Mouse (Mus musculus) hindbrain, embryonic 10.5 days (tissue): ENCODE data around the gene Dnah10. TPM values are rescaled to one million over a fixed set of nuclear protein-coding genes. Genes with fewer than 3 reads are reported as not detected.

ENCODE experiments used
- DNase-seq: peaks from one replicate; pipeline ENCODE4 v3.0.0-alpha.2; 2017; ENCODE audit warnings: low spot score
- H3K27ac ChIP-seq: fragments of 300-500 bp; sonication (generic); 2 replicates; pipeline ENCODE4 v1.5.1; 2016; ENCODE audit warnings: mild to moderate bottlenecking, moderate library complexity
- H3K27me3 ChIP-seq: fragments of 300-500 bp; sonication (generic); 2 replicates; pipeline ENCODE4 v1.6.1; 2016; ENCODE audit warnings: mild to moderate bottlenecking; ENCODE audit not compliant: poor library complexity, insufficient read depth, severe bottlenecking
- H3K36me3 ChIP-seq: fragments of 300-500 bp; sonication (generic); 2 replicates; pipeline ENCODE4 v1.6.1; 2016; ENCODE audit warnings: mild to moderate bottlenecking, moderate library complexity
- H3K4me1 ChIP-seq: fragments of 300-500 bp; sonication (generic); replicated peaks from 2 replicates; pipeline ENCODE4 v1.6.1; 2016; ENCODE audit warnings: mild to moderate bottlenecking
- H3K4me3 ChIP-seq: fragments of 300-500 bp; sonication (generic); 2 replicates; pipeline ENCODE4 v1.5.1; 2016; ENCODE audit warnings: mild to moderate bottlenecking, moderate library complexity
- H3K9me3 ChIP-seq: fragments of 300-500 bp; sonication (generic); 2 replicates; pipeline ENCODE4 v1.6.1; 2016; ENCODE audit warnings: mild to moderate bottlenecking, moderate library complexity
- WGBS: fragments of 180-500 bp; shearing (Covaris S2); methylation state at CpG from one replicate; pipeline ENCODE4 v1.1.7; 2016; 5-methylcytosine and 5-hydroxymethylcytosine counted together
- polyA plus RNA-seq: library from polyadenylated mRNA; unstranded; fragments of >200 nt; fragmentation: Nextera tagmentation; extraction: Ambion mirVana; gene quantifications from 2 replicates; pipeline ENCODE4 v1.2.1, GENCODE M21; 2016

Gene Dnah10
- polyA plus RNA-seq, 1 experiment from 2014 or later, result 0.31 TPM

DNA sequence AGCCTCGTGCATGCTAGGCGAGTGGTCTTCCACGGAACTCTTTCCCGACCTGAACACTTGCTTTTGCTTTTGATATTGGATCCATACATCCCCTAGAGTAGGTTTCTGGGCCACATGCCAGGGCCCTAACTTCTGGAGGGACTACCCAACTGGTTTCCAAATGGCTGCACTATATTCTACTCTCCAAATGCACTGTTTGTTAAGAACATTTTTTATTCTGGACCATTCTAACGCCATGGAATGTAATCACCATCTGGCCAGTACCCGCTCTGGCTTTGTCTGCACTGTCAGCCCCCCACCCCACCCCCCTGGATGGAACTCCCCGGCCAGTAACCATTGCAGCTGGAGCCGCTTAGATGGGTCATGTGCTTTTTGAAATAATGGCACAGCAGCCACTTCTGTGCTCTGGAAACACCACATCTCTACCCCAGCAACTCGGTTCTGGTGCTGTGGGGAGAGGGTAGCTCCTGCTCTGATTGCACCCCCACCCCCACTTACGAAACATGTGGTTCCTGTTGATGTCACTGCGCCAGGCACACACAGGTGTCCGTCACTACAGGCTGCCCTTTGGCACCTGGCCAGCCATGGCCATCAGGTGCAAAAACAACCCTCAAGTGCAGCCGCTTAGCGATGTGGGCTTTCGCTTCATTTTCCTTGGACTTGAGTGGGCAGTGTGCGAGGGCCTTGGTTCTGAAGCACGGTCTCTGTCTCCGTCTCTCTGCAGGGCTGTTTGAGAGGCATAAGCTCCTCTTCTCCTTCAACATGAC, 97.4 kb downstream of the Dnah10 start:
- Histone ChIP-seq H3K9me3 (peaks cover 12% of the 10 kb centered on the region), H3K4me1 (0 out of 2 replicates have a peak, but pooled peaks cover 4% of the 10 kb centered on the region), H3K36me3 (no peaks in the 10 kb centered on the region), H3K4me3 (no peak overlapping the region), H3K27ac (no peak overlapping the region), H3K27me3 (no peaks in the 10 kb centered on the region)
- no peak for DNase-seq
- WGBS, result 89% methylated on average over 18 of the region's 18 CpGs

DNA sequence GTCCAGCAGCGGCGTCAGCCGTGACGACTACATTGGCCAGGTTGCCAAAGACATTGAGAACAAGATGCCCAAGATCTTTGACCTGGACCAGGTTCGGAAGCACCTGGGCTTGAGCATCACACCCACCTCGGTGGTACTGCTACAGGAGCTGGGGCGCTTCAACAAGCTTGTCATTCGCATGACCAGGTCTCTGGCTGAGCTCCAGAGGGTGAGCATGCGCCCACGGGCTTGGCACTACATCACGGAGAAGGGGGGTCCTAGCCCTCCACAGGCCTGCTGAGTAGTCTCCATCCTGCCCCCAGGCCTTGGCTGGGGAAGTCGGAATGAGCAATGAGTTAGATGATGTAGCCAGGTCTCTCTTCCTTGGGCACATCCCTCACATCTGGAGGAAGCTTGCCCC, 105.4 kb downstream of the Dnah10 start:
- WGBS, result 90% methylated on average over 12 of the region's 12 CpGs
- Histone ChIP-seq H3K27me3 (no peaks in the 10 kb centered on the region), H3K36me3 (peaks cover 19% of the 10 kb centered on the region), H3K4me3 (no peak overlapping the region), H3K4me1 (no peaks in the 10 kb centered on the region), H3K27ac (no peak overlapping the region), H3K9me3 (no peaks in the 10 kb centered on the region)
- DNase-seq, result no peak

DNA sequence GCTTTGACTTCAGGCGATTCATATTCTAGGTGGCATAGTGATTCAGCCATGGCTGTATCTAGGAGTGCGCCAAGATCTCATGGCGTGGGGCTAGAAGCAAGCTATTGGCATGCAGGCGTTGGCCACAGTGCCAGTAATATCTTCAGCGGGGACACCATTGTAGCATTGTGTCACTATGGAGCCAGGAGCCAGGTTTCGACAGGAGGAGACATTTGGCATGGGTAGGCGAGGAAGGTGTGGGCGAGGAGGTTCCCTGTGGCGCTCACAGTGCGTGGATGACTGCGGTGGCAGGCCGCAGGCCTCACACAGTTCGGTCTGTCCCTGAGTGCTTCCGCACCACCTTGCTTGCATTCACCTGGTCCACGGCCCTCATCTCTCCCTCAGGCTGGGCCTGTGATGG, 110.3 kb downstream of the Dnah10 start:
- H3K36me3 ChIP-seq, result peaks cover 51% of the 10 kb centered on the region
- no peak for DNase-seq
- WGBS, result 96% methylated on average over 15 of the region's 15 CpGs
- H3K27me3 ChIP-seq, result no peaks in the 10 kb centered on the region
- no peak overlapping the region for H3K27ac ChIP-seq
- H3K9me3 ChIP-seq, result no peaks in the 10 kb centered on the region
- no peaks in the 10 kb centered on the region for H3K4me1 ChIP-seq
- H3K4me3 ChIP-seq, result no peak overlapping the region

DNA sequence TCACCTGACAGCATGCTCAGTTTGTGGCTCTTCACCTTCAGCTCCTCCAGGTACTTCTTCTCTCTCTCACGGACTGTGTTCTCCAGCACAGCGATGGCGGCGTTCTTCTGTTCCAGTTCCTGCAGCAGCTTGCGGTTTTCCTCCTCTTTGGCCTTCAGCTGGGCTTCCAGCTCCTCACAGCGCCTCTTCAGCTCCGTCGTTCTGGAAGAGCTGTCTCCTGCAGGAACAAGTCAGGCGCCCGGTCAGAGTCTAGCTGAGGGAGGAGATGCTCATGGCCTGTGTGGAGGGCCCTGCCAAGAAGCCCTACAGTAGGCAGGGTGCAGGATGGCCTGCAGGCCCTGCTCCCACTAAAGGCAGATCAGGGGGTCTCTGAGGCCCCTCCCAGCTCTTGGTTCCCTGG, 111.2 kb downstream of the Dnah10 start:
- Histone ChIP-seq H3K4me1 (no peaks in the 10 kb centered on the region), H3K9me3 (no peaks in the 10 kb centered on the region), H3K4me3 (no peak overlapping the region), H3K36me3 (peaks cover 51% of the 10 kb centered on the region), H3K27ac (no peak overlapping the region), H3K27me3 (no peaks in the 10 kb centered on the region)
- DNase-seq, result no peak
- WGBS, result 88% methylated on average over 10 of the region's 10 CpGs

DNA sequence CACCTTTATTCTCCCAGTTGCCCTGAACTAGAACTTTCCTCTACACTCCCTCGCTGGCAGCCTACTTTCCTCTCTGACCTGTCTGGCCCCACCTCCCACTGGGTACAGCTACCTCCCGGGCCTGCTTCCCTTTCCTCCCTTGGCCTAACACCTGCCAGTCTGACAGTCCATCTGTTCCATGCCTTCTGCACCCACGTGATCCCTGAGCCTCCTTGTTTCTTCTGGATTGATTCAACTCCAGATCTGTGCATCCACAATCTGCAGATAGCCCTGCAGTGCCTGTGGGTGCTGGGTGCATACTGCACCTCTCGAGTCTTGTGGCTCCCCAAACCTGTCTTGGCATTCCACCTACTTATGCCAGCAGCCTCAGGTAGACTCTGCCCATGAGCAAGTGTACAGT, 111.7 kb downstream of the Dnah10 start:
- H3K27ac ChIP-seq, result no peak overlapping the region
- 79% methylated on average over 4 of the region's 4 CpGs for WGBS
- no peaks in the 10 kb centered on the region for H3K4me1 ChIP-seq
- DNase-seq, result no peak
- no peaks in the 10 kb centered on the region for H3K9me3 ChIP-seq
- H3K36me3 ChIP-seq, result peaks cover 51% of the 10 kb centered on the region
- H3K27me3 ChIP-seq, result no peaks in the 10 kb centered on the region
- H3K4me3 ChIP-seq, result no peak overlapping the region

DNA sequence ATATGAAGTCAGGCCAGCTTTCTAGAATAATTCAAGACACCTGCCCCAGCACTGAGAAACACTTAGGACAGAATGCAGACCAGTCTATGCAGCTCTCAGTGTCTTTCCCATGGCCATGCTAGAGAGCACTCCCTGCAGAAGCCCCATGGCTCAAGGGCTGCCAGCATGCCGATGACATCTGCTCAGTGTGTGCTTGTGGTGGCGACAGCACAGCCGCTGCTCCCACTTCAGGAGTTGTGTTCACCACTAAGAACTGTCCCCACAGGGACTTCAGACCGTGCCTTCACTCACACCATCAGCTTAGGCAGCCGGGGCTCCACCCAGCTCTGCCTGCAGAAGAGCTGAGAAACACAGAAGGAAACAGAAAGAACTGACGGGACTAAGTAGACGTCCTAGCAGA, 115.3 kb downstream of the Dnah10 start:
- H3K27ac ChIP-seq, result no peak overlapping the region
- WGBS, result 76% methylated on average over 7 of the region's 7 CpGs
- H3K36me3 ChIP-seq, result peaks cover 34% of the 10 kb centered on the region
- H3K27me3 ChIP-seq, result no peaks in the 10 kb centered on the region
- no peaks in the 10 kb centered on the region for H3K9me3 ChIP-seq
- no peak overlapping the region for H3K4me3 ChIP-seq
- no peak for DNase-seq
- H3K4me1 ChIP-seq, result peaks cover 6% of the 10 kb centered on the region; the same call in 1 of the 2 replicates

DNA sequence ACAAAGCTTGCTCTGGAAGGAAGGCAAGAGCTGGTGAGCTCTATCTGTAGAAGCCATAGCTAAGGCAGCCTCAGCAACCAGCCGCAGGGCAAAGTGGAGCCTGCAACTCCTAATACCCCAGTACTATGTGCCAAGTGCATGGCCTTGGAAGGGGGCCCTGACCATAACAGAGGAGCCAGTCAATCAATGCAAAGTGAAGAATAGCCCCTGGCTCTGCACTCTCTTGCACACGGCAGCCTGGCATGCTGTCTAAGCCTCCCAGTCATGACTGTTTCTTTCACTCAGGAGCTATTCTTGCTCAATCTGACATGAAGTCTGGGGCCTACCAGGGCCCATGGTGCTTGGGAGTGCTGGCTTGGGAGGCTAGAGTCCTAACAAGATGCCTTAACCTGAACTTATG, 115.8 kb downstream of the Dnah10 start:
- H3K4me1 ChIP-seq, result peaks cover 6% of the 10 kb centered on the region; the same call in 1 of the 2 replicates
- H3K4me3 ChIP-seq, result no peak overlapping the region
- H3K36me3 ChIP-seq, result peaks cover 29% of the 10 kb centered on the region
- no peak for DNase-seq
- WGBS, result 78% methylated on average over 2 of the region's 2 CpGs
- no peaks in the 10 kb centered on the region for H3K27me3 ChIP-seq
- no peak overlapping the region for H3K27ac ChIP-seq
- H3K9me3 ChIP-seq, result no peaks in the 10 kb centered on the region

DNA sequence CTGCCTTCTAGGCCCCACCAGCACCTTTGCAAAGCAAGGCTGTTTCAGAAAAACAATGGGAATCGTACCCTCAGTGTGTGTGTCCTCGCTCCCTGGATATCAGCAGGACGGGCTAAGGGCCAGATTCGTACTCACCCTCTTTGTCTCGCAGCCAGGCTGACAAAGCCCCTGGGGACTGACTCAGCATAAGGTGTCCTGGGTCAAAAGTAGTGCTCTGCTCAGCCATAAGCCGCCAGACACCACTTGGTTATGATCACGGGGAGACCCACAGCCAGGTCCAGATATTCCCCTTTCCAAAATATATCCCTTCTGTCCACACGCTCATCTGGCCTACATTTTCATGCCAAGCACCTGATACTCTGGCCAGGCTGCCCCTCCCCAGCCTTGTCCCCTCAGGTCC, 118.5 kb downstream of the Dnah10 start:
- H3K27ac ChIP-seq, result peak overlapping the region; percentile 53
- DNase-seq, result no peak

DNA sequence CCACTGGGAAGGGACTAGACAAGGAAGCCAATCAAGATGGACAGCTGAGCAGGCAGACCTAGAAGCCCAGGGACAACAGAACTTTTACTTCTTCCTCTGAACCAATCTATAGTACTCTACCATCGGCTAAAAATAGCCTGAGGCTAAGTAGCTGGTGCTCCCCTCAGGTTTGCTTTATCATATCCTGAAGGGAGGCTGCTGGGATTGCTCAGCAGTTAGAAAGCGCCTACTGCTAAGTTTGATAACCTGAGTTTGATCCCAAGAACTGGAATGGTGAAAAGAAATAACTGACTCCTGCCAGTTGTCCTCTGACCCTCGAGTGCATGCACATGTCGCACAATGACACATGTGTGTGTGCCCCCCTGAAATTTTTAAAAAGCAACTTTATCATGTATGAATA, 120.0 kb downstream of the Dnah10 start:
- 73% methylated on average over 4 of the region's 4 CpGs for WGBS
- Histone ChIP-seq H3K4me3 (no peak overlapping the region), H3K4me1 (peaks cover 8% of the 10 kb centered on the region; the same call in 1 of the 2 replicates), H3K27ac (no peak overlapping the region), H3K36me3 (no peaks in the 10 kb centered on the region), H3K9me3 (no peaks in the 10 kb centered on the region), H3K27me3 (no peaks in the 10 kb centered on the region)
- DNase-seq, result no peak

More for the DNA sequence above, 118.5 kb downstream of the Dnah10 start:
- 72% methylated on average over 8 of the region's 8 CpGs for WGBS
- H3K27me3 ChIP-seq, result no peaks in the 10 kb centered on the region
- no peak overlapping the region for H3K4me3 ChIP-seq
- no peaks in the 10 kb centered on the region for H3K9me3 ChIP-seq
- peaks cover 8% of the 10 kb centered on the region; the same call in 1 of the 2 replicates for H3K4me1 ChIP-seq
- H3K36me3 ChIP-seq, result peaks cover 8% of the 10 kb centered on the region

DNA sequence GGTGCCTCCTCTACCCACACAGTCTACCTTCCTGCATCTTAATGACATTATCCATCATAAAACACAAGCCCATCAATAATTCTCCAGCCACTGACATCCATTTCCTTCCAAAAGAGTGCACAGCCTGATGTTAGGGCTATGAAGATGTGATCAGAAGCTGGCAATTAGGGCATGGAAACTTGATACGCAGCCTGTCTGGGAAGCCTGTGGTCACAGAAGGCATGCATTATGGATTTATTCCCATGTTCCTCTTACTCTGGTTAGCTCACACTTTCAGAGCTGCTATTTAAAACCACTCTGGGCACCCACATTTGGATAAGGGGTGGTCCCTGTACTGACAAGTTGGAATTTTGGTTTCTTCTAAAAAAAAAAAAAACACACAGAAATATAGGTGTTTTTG, 122.1 kb downstream of the Dnah10 start:
- Histone ChIP-seq H3K27ac (no peak overlapping the region), H3K4me1 (peaks cover 11% of the 10 kb centered on the region), H3K4me3 (no peak overlapping the region), H3K36me3 (no peaks in the 10 kb centered on the region), H3K27me3 (no peaks in the 10 kb centered on the region), H3K9me3 (no peaks in the 10 kb centered on the region)
- DNase-seq, result no peak
- WGBS, result 83% methylated on average over 1 of the region's 1 CpGs

DNA sequence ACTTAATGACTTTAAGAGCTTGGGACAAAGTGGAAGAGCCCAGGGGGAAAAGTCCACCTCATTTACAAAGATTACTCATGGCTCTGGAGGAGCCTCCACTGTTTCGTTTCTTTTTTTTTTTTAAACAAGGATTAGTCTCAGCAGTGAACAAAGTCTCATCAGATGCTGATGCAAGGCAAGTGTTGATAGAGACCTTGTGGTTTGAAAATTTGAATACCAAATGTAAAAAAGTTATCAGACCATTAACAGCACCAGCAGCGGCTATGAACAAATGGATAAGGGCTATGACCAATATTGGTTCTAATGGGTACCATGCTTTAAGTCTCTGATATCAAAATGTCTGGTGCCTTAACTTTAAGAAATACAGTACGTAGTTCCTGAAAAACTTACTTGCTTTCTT, 124.1 kb downstream of the Dnah10 start:
- no peak for DNase-seq
- H3K27me3 ChIP-seq, result no peaks in the 10 kb centered on the region
- 83% methylated on average over 3 of the region's 3 CpGs for WGBS
- peaks cover 7% of the 10 kb centered on the region; the same call in 1 of the 2 replicates for H3K4me1 ChIP-seq
- no peak overlapping the region for H3K27ac ChIP-seq
- H3K4me3 ChIP-seq, result no peak overlapping the region
- no peaks in the 10 kb centered on the region for H3K36me3 ChIP-seq
- no peaks in the 10 kb centered on the region for H3K9me3 ChIP-seq

DNA sequence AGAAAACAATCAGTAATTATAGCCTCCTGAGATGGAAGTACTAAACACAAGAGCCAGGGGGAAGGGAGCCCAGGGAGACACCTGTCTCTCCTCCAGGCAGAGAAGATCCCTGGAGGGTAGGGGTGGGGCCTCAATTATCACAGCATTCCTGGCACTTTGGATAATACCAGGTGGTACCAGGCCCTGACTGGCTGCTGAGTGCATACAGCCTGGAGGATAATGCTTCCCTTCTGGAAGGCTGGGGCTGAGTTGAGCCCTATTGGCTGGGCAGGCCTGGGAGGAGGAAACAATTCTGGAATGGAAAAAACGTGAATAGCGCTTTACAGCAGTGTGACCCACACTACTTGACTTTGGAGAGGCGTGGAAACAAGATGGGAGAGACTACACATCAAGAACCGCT, 126.7 kb downstream of the Dnah10 start:
- 45% methylated on average over 4 of the region's 4 CpGs for WGBS
- H3K27me3 ChIP-seq, result no peaks in the 10 kb centered on the region
- DNase-seq, result no peak
- no peak overlapping the region for H3K4me3 ChIP-seq
- H3K36me3 ChIP-seq, result no peaks in the 10 kb centered on the region
- H3K4me1 ChIP-seq, result peaks cover 7% of the 10 kb centered on the region; the same call in 1 of the 2 replicates
- H3K27ac ChIP-seq, result no peak overlapping the region
- H3K9me3 ChIP-seq, result no peaks in the 10 kb centered on the region

DNA sequence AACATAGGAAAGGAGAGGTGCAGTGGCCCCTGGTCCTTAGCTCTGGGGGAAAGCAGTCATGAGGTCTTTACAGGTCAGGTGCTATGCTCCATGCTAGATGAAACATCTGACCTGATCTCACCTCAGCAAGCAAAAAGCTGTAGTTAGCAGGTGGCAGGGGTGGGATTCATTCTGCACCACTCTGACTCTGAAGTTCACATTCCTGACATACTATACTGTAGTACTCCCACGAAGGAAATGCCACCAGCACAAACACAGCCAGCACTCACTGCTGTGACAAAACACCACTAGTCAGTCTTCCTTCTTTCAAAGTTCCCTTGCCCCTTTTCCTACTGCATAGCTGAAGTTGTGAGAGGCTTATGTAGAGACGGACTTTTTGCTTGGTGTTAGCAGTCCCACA, 127.4 kb downstream of the Dnah10 start:
- no peak for DNase-seq
- 42% methylated on average over 2 of the region's 2 CpGs for WGBS
- no peak overlapping the region for H3K27ac ChIP-seq
- H3K9me3 ChIP-seq, result no peaks in the 10 kb centered on the region
- no peaks in the 10 kb centered on the region for H3K27me3 ChIP-seq
- peaks cover 6% of the 10 kb centered on the region; the same call in 1 of the 2 replicates for H3K4me1 ChIP-seq
- H3K36me3 ChIP-seq, result no peaks in the 10 kb centered on the region
- H3K4me3 ChIP-seq, result no peak overlapping the region
